Mouse (Mus musculus): ENCODE measurements around the gene Strip2. TPM values are rescaled to one million over a fixed set of nuclear protein-coding genes. Genes with fewer than 3 reads are reported as not detected.

Strip2 gene
- polyA plus RNA-seq, 1 experiment, result 0.89 TPM

DNA sequence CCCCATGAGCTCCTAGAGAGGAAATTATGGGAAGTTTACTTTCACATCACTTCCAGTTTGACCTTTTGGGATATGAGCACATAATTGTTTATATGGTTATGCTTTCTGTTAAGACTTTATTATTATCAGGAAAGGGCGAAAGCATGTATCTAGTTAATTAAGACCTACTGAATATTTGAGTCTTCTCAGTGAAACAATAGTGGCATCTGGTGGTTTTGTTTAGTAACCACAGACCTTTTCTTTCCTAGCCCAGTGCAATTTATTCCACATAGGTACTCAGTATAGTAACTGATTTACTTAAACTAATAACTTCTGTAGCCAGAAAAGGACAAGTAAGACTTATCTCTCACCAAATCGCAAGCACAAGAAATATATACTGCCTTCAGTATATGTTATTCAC lies 29.8 kb downstream of the Strip2 start:
- 58% methylated on average over 2 of the region's 2 CpGs for WGBS
- Histone ChIP-seq H3K4me1 (ENCODE audit: control insufficient read depth, insufficient read depth, low read length) (no peaks in the 10 kb centered on the region), H3K4me3 (replicated peaks; ENCODE audit: extremely low read depth, low read depth, low read length) (no peak overlapping the region)
- TF ChIP-seq POLR2A (IDR thresholded peaks at IDR 0.05; ENCODE audit: borderline replicate concordance, extremely low read depth, low read depth, low read length) (no peak), CTCF (IDR thresholded peaks at IDR 0.05; ENCODE audit: insufficient read depth, low read length) (no peak)
- DNase-seq, result no peak

DNA sequence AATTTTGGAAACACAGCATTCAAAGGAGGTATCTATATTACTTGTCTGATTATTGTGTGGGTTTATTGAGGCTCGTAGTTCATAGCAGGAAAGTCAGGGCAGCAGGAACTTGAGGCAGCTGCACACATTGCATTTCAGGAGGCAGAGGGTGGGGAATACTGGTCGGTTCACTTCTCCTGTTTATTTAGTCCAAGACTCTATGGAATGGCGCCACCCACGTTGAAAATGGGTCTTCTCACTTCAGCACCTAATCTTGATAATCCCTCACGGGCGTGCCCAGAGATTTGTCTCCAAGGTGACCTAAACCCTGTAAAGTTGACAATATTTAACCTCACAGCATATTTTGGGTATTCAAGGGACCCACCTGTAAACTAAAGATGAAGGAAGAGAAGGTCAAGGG lies 31.0 kb downstream of the Strip2 start:
- no peak for DNase-seq
- WGBS, result 55% methylated on average over 6 of the region's 6 CpGs
- TF ChIP-seq CTCF (IDR thresholded peaks at IDR 0.05; ENCODE audit: insufficient read depth, low read length) (no peak), POLR2A (IDR thresholded peaks at IDR 0.05; ENCODE audit: borderline replicate concordance, extremely low read depth, low read depth, low read length) (no peak)

GRCm38 (mm10) chr6:29956749-29957148 lies 39.9 kb downstream of the Strip2 start:
- Histone ChIP-seq H3K4me3 (replicated peaks; ENCODE audit: extremely low read depth, low read depth, low read length) (no peak overlapping the region), H3K4me1 (ENCODE audit: control insufficient read depth, insufficient read depth, low read length) (peaks cover 3% of the 10 kb centered on the region; the same call in 1 of the 2 replicates)
- 87% methylated on average over 4 of the region's 4 CpGs for WGBS
- no peak for DNase-seq
- no peak for TF ChIP-seq CTCF (IDR thresholded peaks at IDR 0.05; ENCODE audit: insufficient read depth, low read length)
- TF ChIP-seq POLR2A (IDR thresholded peaks at IDR 0.05; ENCODE audit: borderline replicate concordance, extremely low read depth, low read depth, low read length), result no peak

More for the DNA sequence above, 31.0 kb downstream of the Strip2 start:
- no peaks in the 10 kb centered on the region for H3K4me1 ChIP-seq (ENCODE audit: control insufficient read depth, insufficient read depth, low read length)
- no peak overlapping the region for H3K4me3 ChIP-seq (replicated peaks; ENCODE audit: extremely low read depth, low read depth, low read length)

- no peak for DNase-seq
- WGBS, result 81% methylated on average over 3 of the region's 3 CpGs
- no peaks in the 10 kb centered on the region for H3K4me1 ChIP-seq (ENCODE audit: control insufficient read depth, insufficient read depth, low read length)
- TF ChIP-seq POLR2A (IDR thresholded peaks at IDR 0.05; ENCODE audit: borderline replicate concordance, extremely low read depth, low read depth, low read length) (no peak), CTCF (IDR thresholded peaks at IDR 0.05; ENCODE audit: insufficient read depth, low read length) (no peak)
- no peak overlapping the region for H3K4me3 ChIP-seq (replicated peaks; ENCODE audit: extremely low read depth, low read depth, low read length)
Observed at GRCm38 (mm10) chr6:29958669-29959068, 41.9 kb downstream of the Strip2 start.

DNA sequence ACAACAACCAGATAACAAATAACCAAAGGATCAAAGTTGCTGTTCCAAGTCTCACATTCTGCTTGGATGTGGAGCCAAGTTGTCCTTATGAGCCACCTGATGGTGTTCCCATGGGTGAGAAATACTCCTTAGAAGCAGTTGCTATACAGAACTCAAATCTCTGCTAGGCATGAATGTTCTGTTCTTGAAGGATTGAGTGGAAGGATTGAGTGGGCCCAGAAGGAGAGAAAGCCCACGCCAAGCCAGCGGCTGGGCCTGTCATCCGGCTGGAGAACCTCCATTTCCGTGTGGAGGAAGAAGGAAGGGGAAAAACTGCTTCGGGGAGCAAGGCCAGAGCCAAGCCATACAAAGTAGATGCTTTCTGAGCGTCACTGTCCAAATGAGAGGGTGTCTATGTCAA lies 44.3 kb downstream of the Strip2 start:
- 93% methylated on average over 6 of the region's 6 CpGs for WGBS

DNA sequence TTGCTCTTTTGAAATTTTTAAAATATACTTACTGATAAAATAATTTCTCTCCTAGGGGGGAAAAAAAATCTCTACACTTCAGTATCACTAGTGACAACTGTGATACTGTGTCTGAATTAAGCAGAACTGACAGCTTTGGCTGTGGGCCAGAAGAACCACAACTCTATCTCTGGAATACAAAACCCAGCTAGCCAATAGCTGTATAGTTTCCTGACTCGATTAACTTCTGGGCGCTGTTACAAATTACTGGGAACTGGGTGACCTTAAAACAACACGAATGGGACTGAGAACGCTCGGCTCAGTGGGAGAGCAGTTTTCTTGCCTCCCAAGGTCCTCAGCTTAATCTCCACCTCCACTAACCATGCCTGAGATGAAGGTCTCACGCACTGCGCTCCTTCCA lies 51.1 kb downstream of the Strip2 start:
- WGBS, result 62% methylated on average over 7 of the region's 7 CpGs
- DNase-seq, result no peak
- TF ChIP-seq POLR2A (IDR thresholded peaks at IDR 0.05; ENCODE audit: borderline replicate concordance, extremely low read depth, low read depth, low read length) (no peak), CTCF (IDR thresholded peaks at IDR 0.05; ENCODE audit: insufficient read depth, low read length) (no peak)
- Histone ChIP-seq H3K4me3 (replicated peaks; ENCODE audit: extremely low read depth, low read depth, low read length) (no peak overlapping the region), H3K4me1 (ENCODE audit: control insufficient read depth, insufficient read depth, low read length) (no peaks in the 10 kb centered on the region)

More for the DNA sequence above, 44.3 kb downstream of the Strip2 start:
- no peak for TF ChIP-seq CTCF (IDR thresholded peaks at IDR 0.05; ENCODE audit: insufficient read depth, low read length)
- no peak for TF ChIP-seq POLR2A (IDR thresholded peaks at IDR 0.05; ENCODE audit: borderline replicate concordance, extremely low read depth, low read depth, low read length)
- DNase-seq, result no peak
- no peak overlapping the region for H3K4me3 ChIP-seq (replicated peaks; ENCODE audit: extremely low read depth, low read depth, low read length)
- H3K4me1 ChIP-seq (ENCODE audit: control insufficient read depth, insufficient read depth, low read length), result no peaks in the 10 kb centered on the region

DNA sequence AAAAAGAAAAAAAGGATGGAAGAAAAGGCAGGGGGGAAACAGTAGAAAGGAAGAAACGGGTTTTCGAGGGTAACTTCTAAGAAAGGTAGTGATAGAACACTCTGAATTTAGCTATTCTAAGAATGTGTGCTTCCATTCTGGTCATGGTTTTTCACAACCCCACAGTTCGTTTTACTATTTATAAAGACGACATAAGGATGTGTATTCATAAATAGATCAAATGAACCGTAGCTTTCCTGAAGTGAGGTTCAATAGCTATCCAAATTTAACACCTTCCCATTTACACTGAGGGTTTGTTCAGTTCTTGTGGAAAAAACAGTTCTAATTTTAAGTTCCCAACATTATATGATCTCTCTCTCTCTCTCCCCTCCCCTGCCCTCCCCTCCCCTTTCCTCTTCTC lies 56.5 kb downstream of the Strip2 start:
- no peak for TF ChIP-seq CTCF (IDR thresholded peaks at IDR 0.05; ENCODE audit: insufficient read depth, low read length)
- no peak for TF ChIP-seq POLR2A (IDR thresholded peaks at IDR 0.05; ENCODE audit: borderline replicate concordance, extremely low read depth, low read depth, low read length)
- H3K4me3 ChIP-seq (replicated peaks; ENCODE audit: extremely low read depth, low read depth, low read length), result no peak overlapping the region
- DNase-seq, result no peak
- H3K4me1 ChIP-seq (ENCODE audit: control insufficient read depth, insufficient read depth, low read length), result no peaks in the 10 kb centered on the region
- WGBS, result 61% methylated on average over 5 of the region's 5 CpGs

DNA sequence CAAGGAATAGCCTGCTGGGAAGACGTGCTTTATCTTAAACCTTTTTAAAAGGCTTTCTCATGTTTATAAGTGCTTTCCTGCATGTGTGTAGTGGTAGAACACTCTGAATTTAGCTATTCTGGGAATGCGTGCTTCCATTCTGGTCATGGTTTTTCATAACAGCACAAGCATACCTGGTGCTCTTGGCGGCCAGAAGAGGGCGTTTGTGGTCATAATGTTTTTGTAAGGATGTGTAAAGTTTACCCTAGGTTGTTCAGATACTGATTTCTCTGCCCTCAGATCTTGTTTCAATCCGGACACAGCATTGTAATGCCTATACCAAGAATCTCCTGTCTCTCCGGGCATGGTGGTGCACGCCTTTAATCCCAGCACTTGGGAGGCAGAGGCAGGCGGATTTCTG lies 58.0 kb downstream of the Strip2 start:
- Histone ChIP-seq H3K4me3 (replicated peaks; ENCODE audit: extremely low read depth, low read depth, low read length) (no peak overlapping the region), H3K4me1 (ENCODE audit: control insufficient read depth, insufficient read depth, low read length) (no peaks in the 10 kb centered on the region)
- no peak for DNase-seq
- 60% methylated on average over 8 of the region's 8 CpGs for WGBS
- TF ChIP-seq POLR2A (IDR thresholded peaks at IDR 0.05; ENCODE audit: borderline replicate concordance, extremely low read depth, low read depth, low read length), result no peak

DNA sequence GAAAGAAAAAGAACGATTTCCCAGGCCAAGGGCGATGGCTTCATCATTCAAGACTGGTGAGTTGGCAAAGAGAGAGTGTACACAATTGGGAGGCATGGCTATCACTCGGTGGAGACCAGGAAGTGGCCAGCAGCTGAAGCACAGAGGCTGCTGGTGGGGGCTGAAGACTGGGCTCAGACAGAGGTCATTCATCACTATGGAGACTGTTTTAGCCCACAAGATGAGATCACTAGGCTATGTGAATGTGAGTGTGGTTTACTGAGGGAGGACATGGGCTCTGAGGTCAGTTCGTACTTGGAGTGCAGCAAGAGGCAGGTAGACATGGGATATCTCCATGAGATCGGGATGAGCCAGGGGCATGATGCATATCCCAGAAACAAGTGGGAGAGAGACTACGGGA lies 63.6 kb downstream of the Strip2 start:
- Histone ChIP-seq H3K4me3 (replicated peaks; ENCODE audit: extremely low read depth, low read depth, low read length) (no peak overlapping the region), H3K4me1 (ENCODE audit: control insufficient read depth, insufficient read depth, low read length) (no peaks in the 10 kb centered on the region)
- 79% methylated on average over 6 of the region's 6 CpGs for WGBS
- TF ChIP-seq CTCF (IDR thresholded peaks at IDR 0.05; ENCODE audit: insufficient read depth, low read length) (no peak), POLR2A (IDR thresholded peaks at IDR 0.05; ENCODE audit: borderline replicate concordance, extremely low read depth, low read depth, low read length) (no peak)
- DNase-seq, result no peak

DNA sequence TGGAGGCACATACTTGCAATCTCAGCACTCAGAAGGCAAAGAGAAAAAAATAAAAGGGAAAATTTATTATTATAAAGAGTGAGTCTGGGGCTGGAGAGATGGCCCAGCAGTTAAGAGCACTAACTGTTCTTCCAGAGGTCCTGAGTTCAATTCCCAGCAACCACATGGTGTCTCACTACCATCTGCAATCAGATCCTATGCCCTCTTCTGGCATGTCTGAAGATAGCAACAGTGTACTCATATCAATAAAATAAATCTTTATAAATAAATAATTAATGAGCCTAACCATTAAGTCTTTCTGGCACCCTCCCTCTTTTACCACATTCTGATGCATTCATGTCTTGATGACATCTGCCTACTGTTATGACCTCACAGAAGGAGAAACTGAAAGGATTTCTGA lies 65.0 kb downstream of the Strip2 start:
- TF ChIP-seq CTCF (IDR thresholded peaks at IDR 0.05; ENCODE audit: insufficient read depth, low read length) (no peak), POLR2A (IDR thresholded peaks at IDR 0.05; ENCODE audit: borderline replicate concordance, extremely low read depth, low read depth, low read length) (no peak)
- no peak overlapping the region for H3K4me3 ChIP-seq (replicated peaks; ENCODE audit: extremely low read depth, low read depth, low read length)
- DNase-seq, result no peak
- H3K4me1 ChIP-seq (ENCODE audit: control insufficient read depth, insufficient read depth, low read length), result peaks cover 2% of the 10 kb centered on the region; the same call in 1 of the 2 replicates
